Comparison of ENCODE assay signal across 16 mouse cellular contexts in genomic region chr13:60429148-60429547, GRCm38 (mm10).
DNase-seq lines count a peak whose midpoint lies in the region; ATAC-seq and TF ChIP-seq lines count a peak whose summit lies in the region.
"Had no signal": no experiment of that assay in that cellular context is flagged by ENCODE, and none has a peak within 500 bp of the region (broad histone marks: within the 10 kb centered on the region; RNA-seq: fewer than 3 reads in every experiment).

No protein-coding gene starts in this region.

- peaks cover 2% of the 10 kb centered on the region for H3K4me1 ChIP-seq in heart, adult 2 months (ENCODE audit: control insufficient read depth, insufficient read depth, low read length)
- H3K4me1 ChIP-seq in heart, embryonic 12.5 days (replicated peaks): peaks cover 8% of the 10 kb centered on the region
- H3K4me1 ChIP-seq: liver, embryonic 13.5 days; megakaryocyte, embryonic 14.5 days had no signal

- H3K4me3 ChIP-seq in heart, adult 2 months: no peak overlapping the region
- H3K4me3 ChIP-seq in heart, embryonic 12.5 days: no peak overlapping the region
- H3K4me3 ChIP-seq: hindbrain, embryonic 10.5 days; liver, embryonic 13.5 days; megakaryocyte, embryonic 14.5 days had no signal

- H3K4me2 ChIP-seq in heart, embryonic 12.5 days: no peak overlapping the region
- H3K4me2 ChIP-seq: liver, embryonic 13.5 days had no signal

- TF ChIP-seq POLR2A in heart, adult 2 months (IDR thresholded peaks at IDR 0.05; ENCODE audit: insufficient read depth, low read depth, low read length): no peak

- WGBS in heart, adult 2 months: 71% methylated on average over 3 of the region's 3 CpGs
- 74% methylated on average over 3 of the region's 3 CpGs for WGBS in heart, embryonic 12.5 days

- no peak overlapping the region for H3K9ac ChIP-seq in heart, adult 2 months (ENCODE audit: low read depth, low read length)
- no peak overlapping the region for H3K9ac ChIP-seq in heart, embryonic 12.5 days
- H3K9ac ChIP-seq: liver, embryonic 13.5 days had no signal

- H3K27me3 ChIP-seq in heart, adult 2 months (ENCODE audit: control insufficient read depth, insufficient read depth, low read length): no peaks in the 10 kb centered on the region
- no peaks in the 10 kb centered on the region for H3K27me3 ChIP-seq in heart, embryonic 12.5 days (replicated peaks)
- H3K27me3 ChIP-seq: liver, embryonic 13.5 days; megakaryocyte, embryonic 14.5 days had no signal

- no peak overlapping the region for H3K27ac ChIP-seq in heart, adult 2 months
- H3K27ac ChIP-seq in heart, embryonic 12.5 days (ENCODE audit: poor library complexity, severe bottlenecking): no peak overlapping the region
- H3K27ac ChIP-seq: liver, embryonic 13.5 days had no signal

- TF ChIP-seq CTCF in heart, adult 2 months (IDR thresholded peaks at IDR 0.05): peak; percentile 40

- no peak for ATAC-seq in heart, embryonic 12.5 days (ENCODE audit: insufficient number of reproducible peaks, low FRiP score)
- 0 out of 2 replicates have a peak, but pooled peaks have one; percentile 55 for ATAC-seq in megakaryocyte-erythroid progenitor cell, adult 5-6 weeks (replicated peaks; ENCODE audit: low FRiP score, low TSS enrichment, poor library complexity, severe bottlenecking)

- no peak for TF ChIP-seq EP300 in heart, adult 2 months (IDR thresholded peaks at IDR 0.05; ENCODE audit: insufficient read depth, low read depth, low read length)

- no peaks in the 10 kb centered on the region for H3K79me2 ChIP-seq in heart, adult 2 months (replicated peaks; ENCODE audit: control insufficient read depth, insufficient read depth, low read length)

- no peaks in the 10 kb centered on the region; the same call in 1 of the 2 replicates for H3K9me3 ChIP-seq in heart, embryonic 12.5 days (replicated peaks)
- H3K9me3 ChIP-seq: liver, embryonic 13.5 days had no signal

- no peaks in the 10 kb centered on the region for H3K36me3 ChIP-seq in heart, adult 2 months (ENCODE audit: control insufficient read depth, insufficient read depth, low read length)
- H3K36me3 ChIP-seq in heart, embryonic 12.5 days: no peaks in the 10 kb centered on the region
- H3K36me3 ChIP-seq: G1E; hindbrain, embryonic 10.5 days; liver, embryonic 13.5 days had no signal

- no peak for DNase-seq in heart, adult 2 months
- DNase-seq in lung, postnatal 14 days: peak; percentile 7
- no peak for DNase-seq in lung, adult 18-20 months
- peak; percentile 53 for DNase-seq in NIH3T3 (ENCODE audit: low read depth)
- DNase-seq in cerebellum, adult 9-10 months: no peak
- DNase-seq: cerebellum, adult 11 months; heart, adult 18-20 months; kidney, postnatal 4 days; liver, embryonic 13.5 days; right cerebral cortex, postnatal 4 days; thymus, postnatal 25 days had no signal

- intact Hi-C loops in heart, adult 2 months (cut with DNase I): no loop called here

Comparison
In these comparisons a context has a peak if more than half of its experiments do, and no peak if none do; other contexts are left out.
1. DNase-seq: peak in lung, postnatal 14 days (single experiment) and NIH3T3 (single experiment); none in heart, adult 2 months (0 of 2), lung, adult 18-20 months (0 of 2) and cerebellum, adult 9-10 months (single experiment).